Mouse (Mus musculus) skeletal muscle tissue, adult 2 months (tissue): Measurements from ENCODE around the gene Pafah1b2.

ENCODE experiments used
- DNase-seq: peaks from one replicate; pipeline ENCODE4 v3.0.0-alpha.2; 2012; ENCODE audit warnings: low read depth, low spot score

The Pafah1b2 gene

DNA sequence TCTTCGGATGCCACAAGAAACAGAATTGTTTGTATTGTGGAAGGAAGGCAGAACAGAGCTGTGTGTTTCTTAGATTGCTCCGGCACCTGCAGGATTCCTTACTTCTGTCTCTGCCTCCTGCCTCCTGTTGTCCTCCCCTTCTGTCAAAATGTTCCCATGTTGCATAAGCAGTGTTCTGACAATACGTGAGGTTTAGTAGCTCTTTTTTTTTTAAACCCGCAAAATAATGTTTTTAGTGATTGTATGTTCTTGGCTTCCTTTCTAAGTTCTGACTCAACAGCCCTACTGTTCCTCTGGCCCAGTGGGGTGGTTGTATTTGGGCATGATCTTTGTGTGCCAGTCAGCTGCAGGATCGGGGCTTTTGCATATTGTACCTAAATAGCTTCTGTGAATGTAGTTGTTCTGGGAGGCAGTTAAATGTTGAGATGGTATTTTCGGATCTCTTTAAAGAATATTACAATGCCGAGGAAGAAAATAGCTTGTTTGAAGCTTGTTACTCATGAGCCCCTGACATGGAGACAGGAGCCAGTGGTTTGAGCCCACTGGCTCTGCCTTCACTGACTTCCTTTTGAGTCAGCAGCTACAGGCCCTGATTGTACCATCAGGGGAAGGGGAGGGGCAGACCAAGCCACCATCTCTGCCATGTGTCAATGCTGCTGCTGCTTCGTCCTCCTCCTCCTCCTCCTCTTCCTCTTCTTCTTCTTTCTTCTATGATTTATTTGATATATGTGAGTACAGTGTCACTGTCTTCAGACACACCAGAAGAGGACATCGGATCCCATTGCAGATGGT, 13.8 kb upstream of the Pafah1b2 start:
- DNase-seq: no peak

DNA sequence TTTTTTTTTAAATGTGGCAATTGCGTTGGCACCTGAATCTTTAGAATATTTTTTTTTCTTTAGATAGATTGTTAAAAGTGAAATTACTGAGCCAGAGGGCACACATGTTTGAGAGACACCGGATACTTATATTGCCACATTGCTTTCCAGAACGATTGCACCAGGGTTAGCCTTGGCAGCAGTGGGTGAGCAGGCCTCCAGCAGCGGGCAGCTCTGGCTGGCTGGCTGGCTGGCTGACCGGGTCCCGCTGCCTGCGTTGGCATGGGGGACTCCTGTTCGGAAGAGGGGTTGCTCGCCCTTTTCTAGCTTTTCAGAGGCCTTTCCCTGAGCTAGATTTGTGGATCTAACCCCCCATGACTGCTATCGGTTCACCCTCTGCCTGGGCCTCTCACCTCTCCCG, 11.1 kb upstream of the Pafah1b2 start:
- peak; percentile 62 for DNase-seq

DNA sequence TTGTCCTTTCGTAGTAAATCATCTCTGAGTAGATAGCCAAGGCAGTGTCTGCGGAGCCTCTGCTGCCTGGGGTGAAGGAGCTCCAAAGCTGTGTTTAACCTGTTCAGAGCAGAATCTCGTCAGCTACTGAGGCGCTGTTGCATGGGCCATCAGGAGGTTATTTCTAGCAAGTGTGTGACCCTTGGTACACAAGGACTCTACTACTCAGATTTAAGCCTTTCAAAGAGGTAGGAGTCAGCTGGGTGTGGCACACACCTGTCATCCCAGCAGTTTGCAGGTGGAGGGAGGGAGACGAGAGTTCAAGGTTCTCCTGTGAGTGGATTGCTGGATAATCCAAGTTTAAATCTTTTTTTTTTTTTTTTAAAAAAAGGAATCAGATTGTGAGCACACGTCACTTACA, 7.5 kb upstream of the Pafah1b2 start:
- DNase-seq: no peak

DNA sequence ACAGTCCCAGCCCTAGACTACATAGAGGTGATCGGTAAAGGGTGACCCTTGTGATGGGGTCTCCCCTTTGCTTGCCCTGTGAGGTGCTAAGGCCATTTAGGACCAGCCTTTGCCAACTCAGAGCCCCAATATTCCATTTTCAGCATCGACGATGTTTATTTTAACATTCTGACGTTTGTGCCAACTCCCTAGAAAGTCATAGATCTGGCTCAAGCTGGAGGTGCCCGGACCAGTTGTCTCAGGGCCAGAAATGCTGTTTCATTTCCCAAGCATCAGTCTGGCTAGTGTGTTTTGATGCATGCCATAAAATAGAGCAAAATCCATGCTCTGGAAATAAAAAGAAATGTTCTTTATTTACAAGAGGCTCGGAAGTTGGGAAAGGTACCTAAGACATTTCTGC, 5.8 kb upstream of the Pafah1b2 start:
- DNase-seq: no peak

DNA sequence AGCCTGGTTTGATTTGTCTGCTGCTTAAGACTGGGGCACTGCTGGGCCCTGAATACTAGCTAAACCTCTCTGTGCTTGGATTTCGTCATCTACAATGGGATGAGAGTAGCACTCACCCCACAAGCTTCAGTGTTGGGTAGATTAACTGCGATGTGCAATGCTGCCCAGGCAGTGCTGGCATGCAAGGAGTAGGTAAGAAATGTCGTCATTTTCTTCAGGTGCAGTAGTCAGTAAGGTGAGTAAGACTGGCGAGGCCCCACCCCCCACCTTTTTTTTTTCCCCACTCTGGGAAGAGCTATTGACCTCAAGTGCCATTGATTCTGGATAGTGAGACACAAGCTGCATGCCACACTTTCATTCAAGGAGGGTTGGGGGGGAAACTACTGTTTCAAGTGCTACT, 3.9 kb upstream of the Pafah1b2 start:
- DNase-seq: no peak

DNA sequence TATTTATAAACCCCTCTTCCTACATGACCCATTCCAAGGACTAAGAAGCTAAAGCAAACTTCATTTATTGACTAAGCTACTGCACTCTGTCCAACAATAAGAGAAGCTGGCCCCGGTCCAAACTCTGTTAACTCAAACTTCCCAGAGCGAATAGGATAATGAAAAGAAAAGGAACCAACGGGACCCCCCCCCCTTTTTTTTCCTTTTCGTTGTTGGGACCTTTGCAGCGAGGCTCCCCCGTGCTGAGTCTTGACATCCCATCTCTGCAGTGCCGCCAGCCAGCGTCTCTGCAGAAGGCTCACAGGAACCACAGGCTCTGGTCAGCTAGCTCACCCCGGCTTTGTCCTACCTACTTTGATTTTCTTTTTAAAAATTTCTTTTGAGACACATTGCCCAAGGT, 3.3 kb upstream of the Pafah1b2 start:
- no peak for DNase-seq

DNA sequence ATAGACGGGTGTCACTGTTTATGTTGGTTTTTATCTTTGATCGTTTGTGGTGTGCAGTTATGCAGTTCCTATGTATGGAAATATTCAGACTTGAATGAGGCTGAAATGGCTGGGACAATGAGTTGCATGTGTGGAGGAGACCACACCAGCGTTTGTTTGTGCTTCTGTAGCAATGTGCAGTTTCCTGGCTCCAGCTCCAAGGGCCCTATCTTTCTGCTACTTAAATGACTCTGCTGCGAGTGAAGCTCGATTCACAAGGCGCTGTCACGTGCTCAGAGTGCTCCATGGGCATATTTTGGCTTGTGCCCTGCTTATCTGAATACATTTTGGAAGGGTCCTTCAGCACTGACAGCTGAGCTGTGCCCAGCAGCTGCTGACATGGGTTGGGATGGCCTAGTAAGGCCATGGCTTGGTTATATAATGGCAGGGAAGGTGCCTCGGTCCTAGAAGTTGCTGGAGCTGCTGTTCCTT, 2.6 kb upstream of the Pafah1b2 start:
- DNase-seq: peak; percentile 94

DNA sequence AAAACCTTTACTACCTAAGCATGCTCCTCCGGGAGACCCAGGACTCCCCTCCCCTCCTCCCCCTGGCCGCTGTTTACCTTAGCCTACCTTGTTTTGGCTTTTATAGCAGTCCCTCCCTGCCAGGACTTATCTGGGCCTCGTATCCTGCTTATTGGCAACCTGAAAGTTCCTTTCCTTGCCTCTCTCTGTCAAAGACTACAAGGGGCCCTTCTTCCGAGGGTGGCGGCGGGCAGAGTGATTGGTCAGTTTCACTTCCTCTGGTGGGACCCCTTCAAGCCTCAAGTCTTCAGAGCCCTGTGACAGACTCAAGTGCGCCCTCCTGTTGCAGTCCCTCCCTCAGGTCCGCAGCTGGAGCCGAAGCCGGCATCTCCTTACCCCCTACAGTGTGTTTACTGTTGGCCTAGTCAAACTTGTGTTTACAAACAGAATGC, 1.8 kb upstream of the Pafah1b2 start:
- DNase-seq: peak; percentile 46

DNA sequence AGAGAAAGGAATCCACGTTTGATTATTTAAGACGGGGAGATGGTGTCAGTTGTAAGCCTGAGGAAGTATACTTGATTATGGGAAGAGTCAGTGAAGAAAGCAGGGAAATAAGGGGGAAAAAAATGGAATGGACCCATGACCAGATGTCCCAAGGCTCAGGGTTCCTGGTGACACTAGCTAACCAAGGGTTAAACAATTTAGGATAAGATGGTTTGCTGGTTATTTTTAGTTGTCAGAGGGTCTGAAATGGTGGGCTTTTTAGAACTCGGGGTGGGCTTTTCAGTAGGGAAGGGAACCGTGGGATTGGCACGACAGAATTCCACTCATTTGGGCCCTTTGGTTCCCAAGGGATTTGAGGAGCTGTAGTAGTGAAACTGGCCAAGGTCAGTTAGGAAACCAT, 1.1 kb upstream of the Pafah1b2 start:
- DNase-seq: no peak

DNA sequence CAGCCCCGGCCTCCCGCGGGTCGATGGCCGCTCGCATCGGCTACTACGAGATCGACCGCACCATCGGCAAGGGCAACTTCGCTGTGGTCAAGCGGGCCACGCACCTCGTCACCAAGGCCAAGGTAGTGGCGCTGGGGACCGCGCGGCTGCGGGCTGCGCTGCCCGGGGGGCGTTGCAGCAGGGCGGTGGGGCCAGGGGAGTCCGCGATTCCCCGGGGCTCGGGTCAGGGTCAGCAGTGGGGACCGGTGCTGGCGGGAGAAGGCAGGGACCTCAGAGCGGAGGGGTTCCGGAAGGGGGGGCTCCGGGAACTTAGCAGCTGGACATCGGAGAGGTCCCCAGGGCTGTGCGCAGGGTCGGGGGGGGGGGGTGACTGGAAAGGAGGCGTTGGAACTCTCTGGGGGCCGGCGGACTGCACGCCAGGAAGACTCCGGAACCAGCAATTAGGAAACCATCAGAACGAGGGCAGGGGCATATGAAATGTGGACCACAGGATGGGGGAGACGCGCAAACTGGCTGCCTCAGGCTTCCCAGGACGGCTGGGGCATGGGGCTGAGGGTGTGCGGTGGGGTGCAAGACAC, 608 bp upstream of the Pafah1b2 start:
- DNase-seq: no peak

DNA sequence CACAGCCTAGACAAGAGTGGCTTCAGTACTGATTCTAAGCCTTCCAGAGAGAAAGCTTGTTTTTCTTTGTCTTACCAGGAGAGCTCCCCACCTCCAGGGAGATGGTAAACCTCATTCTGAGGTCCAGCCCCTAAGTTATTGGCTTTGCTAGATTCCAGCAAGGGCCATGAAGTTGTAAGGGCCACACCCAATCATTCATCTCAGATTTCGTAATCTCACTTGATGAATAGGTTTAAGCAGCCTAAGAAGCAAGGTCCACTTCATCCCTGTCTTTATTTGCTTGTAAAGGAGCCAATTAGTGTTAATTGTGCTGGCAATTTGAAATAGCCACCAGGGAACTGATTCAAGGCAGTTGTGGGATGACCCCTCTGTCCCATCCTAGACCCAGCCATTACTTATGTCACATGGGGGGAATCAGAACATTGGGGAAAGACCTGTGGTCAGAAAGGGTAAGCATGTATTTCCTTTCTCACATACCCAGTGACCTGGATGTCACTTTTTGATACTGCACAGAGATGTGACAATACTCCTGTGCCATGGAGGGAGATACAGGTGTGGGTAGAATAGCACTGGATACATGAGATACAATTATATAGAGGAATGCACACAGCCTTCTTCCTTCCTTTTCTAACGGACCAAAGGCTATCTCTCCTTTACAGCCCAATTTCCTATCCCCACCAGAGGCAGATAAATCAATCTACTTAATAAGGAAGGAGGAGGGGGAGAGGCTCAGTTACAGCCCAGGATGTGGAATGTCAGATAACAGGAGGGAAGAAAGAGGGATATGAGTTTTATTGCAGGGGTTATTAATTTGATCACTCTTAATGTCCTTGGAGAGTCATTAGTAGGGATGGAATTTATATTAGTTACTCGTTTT, 1.2 kb downstream of the Pafah1b2 start:
- no peak for DNase-seq

DNA sequence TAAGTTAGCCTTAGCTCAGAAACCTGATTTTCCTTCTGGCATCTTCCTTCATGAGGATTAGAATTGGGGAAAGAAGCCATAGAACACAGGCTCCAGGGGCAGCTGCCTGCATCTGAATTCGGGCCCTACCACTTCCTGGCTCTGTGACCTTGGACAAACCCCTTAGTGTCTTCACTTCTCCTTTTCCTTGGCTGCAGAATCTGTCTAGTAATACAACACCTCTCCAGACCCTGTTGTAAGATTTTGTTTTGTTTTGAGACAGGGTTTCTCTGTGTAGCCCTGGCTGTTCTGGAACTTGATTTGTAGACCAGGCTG, 2.9 kb downstream of the Pafah1b2 start:
- no peak for DNase-seq

DNA sequence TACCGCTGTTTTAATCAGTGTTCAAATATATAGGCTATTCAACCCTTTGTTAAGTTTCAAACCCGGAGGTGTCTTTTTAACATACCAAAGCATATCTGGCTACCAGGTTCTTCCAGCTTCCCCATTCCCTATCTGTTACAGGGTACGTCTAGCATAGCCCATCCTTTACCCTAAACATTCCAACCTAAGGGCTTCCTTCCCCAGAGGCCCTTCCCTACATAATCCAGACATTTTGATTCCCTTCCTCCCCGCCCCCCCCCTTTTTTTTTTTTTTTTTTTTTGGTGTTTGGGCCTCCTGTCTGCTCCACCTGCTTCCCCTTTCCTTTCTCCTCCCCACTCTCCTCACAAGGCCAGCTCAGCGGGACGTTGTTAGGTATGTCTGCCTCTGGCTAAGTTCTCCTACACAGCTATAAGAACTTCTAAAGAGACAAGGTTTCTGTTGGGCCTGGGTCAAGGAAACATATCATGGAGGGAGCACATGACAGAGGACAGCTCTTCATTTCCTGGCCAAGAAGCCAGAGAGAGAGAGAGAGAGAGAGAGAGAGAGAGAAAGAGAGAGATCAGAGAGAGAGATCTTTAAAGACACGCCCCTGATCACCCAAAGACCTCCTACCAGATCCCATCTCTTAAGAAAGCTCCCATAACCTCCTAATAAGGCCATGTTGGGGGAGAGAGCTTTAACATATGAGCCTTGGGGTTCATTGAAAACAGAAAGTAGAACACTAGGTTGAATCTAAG, 3.4 kb downstream of the Pafah1b2 start:
- DNase-seq: no peak

DNA sequence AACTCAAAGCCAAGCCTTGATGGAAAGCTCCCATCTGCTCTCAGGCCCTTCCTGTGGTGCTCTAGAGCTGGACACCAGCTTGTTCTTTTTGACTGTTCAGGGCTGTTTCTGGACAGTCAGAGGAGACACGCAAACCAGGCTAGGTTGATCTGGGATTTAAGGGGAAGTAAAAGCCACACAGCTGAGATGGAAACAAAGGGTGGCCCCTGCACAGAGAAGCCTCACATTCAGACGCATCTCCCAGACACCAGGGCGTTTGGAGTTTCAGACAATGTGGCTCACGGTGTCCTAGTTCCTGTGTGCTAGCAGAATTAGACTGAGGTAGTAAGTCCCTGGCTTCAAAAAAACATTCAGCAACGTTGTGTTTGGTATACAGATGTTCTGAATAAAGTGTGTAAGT, 6.3 kb downstream of the Pafah1b2 start:
- no peak for DNase-seq

DNA sequence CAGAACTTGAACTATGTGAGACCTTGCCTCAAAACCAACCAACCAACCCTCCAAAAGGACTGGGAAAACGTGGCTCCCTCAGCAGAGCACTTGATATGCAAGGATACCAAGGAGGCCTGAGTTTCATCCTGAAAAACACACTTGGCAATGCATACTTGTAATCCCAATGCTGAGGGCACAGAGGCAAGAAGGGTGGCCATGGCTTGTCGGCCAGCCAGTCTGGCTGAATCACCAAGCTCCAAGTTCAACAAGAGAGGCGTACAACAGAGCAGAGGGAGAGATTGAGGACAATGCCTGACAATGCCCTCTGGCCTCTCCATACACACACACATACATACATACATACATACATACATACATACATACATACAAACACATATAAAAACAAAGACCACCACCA, 8.0 kb downstream of the Pafah1b2 start:
- DNase-seq: no peak

DNA sequence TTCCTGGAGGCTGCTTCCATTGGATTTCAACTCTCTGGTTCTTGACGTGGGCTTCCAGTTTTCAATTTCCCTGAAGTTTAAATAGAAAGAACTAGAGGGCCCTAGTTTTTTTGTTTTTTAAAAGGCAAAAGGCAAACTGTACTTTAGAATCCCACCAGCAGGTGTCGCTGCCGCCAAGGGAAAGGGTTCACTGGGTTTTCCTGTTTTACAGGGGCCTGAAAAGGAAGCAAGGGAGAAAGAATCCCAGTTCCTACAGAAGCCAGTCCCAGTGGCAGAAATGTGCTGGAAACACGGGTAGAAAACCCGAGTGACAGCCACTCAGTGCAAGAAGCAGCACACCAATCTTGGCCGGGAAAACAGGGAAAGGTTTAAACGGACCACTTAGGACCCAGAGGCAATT, 8.8 kb downstream of the Pafah1b2 start:
- peak; percentile 46 for DNase-seq

DNA sequence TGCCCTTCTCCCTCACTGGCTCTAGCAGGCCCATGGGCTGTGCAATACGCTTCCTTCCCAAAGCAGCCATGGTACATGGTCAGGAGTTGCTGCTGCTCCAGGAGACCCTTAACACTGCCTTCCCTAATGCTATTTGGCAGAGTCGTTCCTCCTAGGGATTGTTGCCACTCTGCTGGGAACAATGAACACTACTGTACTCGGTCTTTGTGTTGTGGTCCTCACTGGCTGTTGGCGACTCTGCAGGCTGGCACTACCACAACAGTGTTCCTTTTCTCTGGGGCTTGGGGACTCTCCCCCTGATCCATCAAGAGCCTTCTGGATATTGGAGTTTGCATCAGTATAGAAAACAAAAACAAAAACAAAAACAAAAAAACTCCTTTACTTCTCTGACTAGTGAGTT, 13.5 kb downstream of the Pafah1b2 start:
- DNase-seq: no peak

DNA sequence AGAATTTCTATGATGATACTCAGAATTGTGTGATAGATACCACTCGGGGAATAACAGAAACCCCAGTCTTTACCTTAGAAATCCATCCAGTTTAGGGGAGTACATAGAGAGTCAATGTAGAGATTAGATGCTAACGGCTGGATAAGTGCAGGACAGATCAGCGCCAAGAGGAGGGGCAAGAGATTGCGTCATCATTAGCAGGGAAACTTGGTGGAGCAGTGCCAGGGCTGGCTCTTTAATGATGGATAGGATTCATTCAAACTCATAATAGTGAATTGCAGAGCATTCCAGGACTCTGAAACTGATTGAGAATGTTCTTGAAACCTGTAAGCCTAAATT, 27.3 kb downstream of the Pafah1b2 start:
- DNase-seq: peak; percentile 46

DNA sequence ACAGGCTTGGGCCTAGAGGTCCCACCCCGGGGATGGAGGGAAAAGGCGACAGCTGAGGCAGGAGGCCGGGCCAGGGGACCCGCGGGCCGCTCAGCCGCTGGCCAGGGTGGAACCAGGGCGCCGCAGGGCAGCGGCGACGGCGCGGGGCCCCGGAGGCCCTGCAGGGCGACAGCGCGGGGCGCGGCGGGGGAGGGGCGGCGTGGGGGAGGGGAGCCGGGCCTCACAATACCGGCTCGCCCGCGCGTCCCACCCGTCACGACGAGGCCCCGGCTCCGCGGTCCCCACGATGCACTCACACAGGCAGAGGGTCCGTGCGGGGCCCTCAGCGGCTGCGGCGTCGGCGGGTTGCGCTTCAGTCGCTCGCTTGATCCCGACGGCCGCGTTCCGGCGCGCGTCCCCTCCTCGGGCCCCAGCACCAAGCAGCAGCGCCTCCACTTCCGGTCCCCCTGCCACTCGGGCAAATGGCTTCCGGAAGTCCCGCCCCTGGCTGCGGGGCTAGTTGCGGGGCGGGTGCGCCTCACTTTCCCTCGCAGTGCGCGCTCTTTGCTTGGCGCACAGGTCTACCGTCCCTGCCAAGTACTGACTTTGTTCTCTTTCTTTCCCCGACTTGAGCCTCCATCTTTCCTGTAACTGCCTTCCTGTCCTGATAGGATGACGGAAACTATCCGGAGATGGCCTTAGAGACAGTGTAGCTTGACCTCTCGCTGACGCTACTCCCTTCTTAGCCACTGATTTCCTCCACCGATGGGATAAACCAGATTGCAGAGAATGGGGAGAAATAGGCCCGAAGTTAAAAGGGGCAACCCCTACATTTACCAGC, 27.9 kb downstream of the Pafah1b2 start:
- peak; percentile 67 for DNase-seq

DNA sequence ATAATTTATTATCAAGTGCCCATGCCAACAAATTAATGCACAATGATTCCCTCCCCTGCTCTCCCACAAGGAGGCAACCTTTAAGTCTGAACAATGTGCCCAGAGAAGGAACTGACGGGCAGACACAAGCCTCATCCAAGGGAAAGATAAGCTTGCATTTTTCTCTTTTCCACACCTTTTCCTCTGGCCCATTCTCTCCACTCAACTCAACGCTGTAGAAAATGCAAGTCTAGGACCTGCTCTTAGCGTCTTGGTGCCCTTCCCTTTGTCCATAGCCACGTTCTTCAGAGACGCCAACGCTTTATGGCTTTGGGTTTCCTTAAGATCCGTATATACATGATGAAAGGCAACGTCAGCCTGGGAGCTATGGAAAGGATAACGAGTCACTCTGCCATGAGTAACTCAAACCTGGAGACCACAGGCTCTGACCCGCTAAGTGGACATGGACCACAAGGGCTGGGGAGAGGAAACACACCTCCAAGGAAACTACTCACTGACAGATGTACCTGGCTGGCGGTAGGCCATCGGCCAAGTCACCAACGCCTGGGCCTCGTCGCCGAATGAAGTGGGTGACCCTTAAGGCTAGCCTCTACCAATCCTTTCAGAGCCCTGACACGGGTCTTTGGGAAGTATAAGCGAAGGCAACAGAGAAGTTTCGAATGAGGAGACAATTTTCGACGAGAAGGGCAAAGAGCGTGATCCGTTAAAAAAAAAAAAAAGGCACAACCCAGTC, 28.6 kb downstream of the Pafah1b2 start:
- no peak for DNase-seq

DNA sequence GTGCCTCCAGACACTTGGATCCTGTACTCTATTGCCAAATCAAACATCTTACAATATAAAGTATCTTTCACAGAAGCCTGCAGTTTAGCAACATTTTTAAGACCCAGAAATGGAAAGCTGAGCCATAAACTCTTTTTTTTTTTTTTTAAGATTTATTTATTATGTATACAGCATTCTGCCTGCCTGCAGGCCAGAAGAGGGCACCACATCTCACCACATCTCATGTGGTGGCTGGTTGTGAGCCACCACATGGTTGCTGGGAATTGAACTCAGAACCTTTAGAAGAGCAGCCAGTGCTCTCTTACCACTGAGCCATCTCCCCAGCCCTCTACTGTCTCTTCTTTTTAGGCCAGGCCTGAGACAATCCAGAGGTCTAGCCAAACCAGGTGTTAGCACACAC, 31.2 kb downstream of the Pafah1b2 start:
- DNase-seq: no peak
